Mouse (Mus musculus) kidney, embryonic 14.5 days (tissue): ENCODE data around the gene Kif3a. TPM values are rescaled to one million over a fixed set of nuclear protein-coding genes. Genes with fewer than 3 reads are reported as not detected.

ENCODE experiments used
- ATAC-seq: fragments of 200-750 bp; cut with Nextera tagmentation; 2 replicates; pipeline ENCODE4 v1.8.0; 2017; ENCODE audit warnings: moderate number of reproducible peaks, mild to moderate bottlenecking, moderate TSS enrichment, moderate library complexity; ENCODE audit not compliant: low FRiP score, low TSS enrichment
- H3K27ac ChIP-seq: fragments of 300-500 bp; sonication (generic); 2 replicates; pipeline ENCODE4 v1.5.1; 2014; ENCODE audit warnings: low read depth, mild to moderate bottlenecking, low read length, moderate library complexity, mixed read lengths
- H3K27me3 ChIP-seq: fragments of 300-500 bp; sonication (generic); 2 replicates; pipeline ENCODE4 v1.6.1; 2014; ENCODE audit warnings: mild to moderate bottlenecking, low read length; ENCODE audit not compliant: control insufficient read depth, insufficient read depth
- H3K36me3 ChIP-seq: fragments of 300-500 bp; sonication (generic); 2 replicates; pipeline ENCODE4 v1.6.1; 2014; ENCODE audit warnings: low read length, mixed read lengths; ENCODE audit not compliant: control insufficient read depth, insufficient read depth
- H3K4me1 ChIP-seq: fragments of 300-500 bp; sonication (generic); 2 replicates; pipeline ENCODE4 v1.6.1; 2014; ENCODE audit warnings: low read length, mixed read lengths; ENCODE audit not compliant: control insufficient read depth, insufficient read depth
- H3K4me2 ChIP-seq: fragments of 300-500 bp; sonication (generic); replicated peaks from 2 replicates; pipeline ENCODE4 v1.6.1; 2014; ENCODE audit warnings: low read depth, mild to moderate bottlenecking, low read length
- H3K4me3 ChIP-seq: fragments of 300-500 bp; sonication (generic); 2 replicates; pipeline ENCODE4 v1.5.1; 2014; ENCODE audit warnings: mild to moderate bottlenecking, low read length
- H3K9ac ChIP-seq: fragments of 300-500 bp; sonication (generic); 2 replicates; pipeline ENCODE4 v1.6.1; 2014; ENCODE audit warnings: low read depth, mild to moderate bottlenecking, low read length, moderate library complexity
- H3K9me3 ChIP-seq: fragments of 300-500 bp; sonication (generic); 2 replicates; pipeline ENCODE4 v1.6.1; 2016; ENCODE audit warnings: low read length; ENCODE audit not compliant: control insufficient read depth
- WGBS: fragments of 180-500 bp; shearing (Covaris S2); extraction: QIAGEN DNeasy Blood & Tissue Kit; methylation state at CpG from one replicate; pipeline ENCODE4 v1.1.7; 2014; 5-methylcytosine and 5-hydroxymethylcytosine counted together
- polyA plus RNA-seq: library from polyadenylated mRNA; unstranded; fragments of >200 nt; fragmentation: Nextera tagmentation; extraction: Ambion mirVana; gene quantifications from 2 replicates; pipeline ENCODE4 v1.2.1, GENCODE M21; 2014

Kif3a gene
- polyA plus RNA-seq, 1 experiment from 2014 or later = 65.3 TPM

- ATAC-seq = no peak
- 92% methylated on average over 6 of the region's 6 CpGs for WGBS
- H3K9me3 ChIP-seq = no peaks in the 10 kb centered on the region
- H3K4me3 ChIP-seq = no peak overlapping the region
- H3K9ac ChIP-seq = no peak overlapping the region
- H3K4me2 ChIP-seq = no peak overlapping the region
- no peak overlapping the region for H3K27ac ChIP-seq
- no peaks in the 10 kb centered on the region for H3K4me1 ChIP-seq
- H3K36me3 ChIP-seq = peaks cover 43% of the 10 kb centered on the region; the same call in 1 of the 2 replicates
- H3K27me3 ChIP-seq = no peaks in the 10 kb centered on the region
Measured at GRCm38 (mm10) chr11:53585510-53585909, 18.3 kb downstream of the Kif3a start.

- Histone ChIP-seq H3K4me2 (no peak overlapping the region), H3K9ac (no peak overlapping the region), H3K9me3 (no peaks in the 10 kb centered on the region), H3K27ac (no peak overlapping the region), H3K27me3 (no peaks in the 10 kb centered on the region), H3K4me3 (no peak overlapping the region), H3K4me1 (no peaks in the 10 kb centered on the region), H3K36me3 (peaks cover 38% of the 10 kb centered on the region; the same call in 1 of the 2 replicates)
- ATAC-seq = no peak
- 81% methylated on average over 8 of the region's 8 CpGs for WGBS
Measured at GRCm38 (mm10) chr11:53588279-53588678, 21.1 kb downstream of the Kif3a start.

GRCm38 (mm10) chr11:53590368-53590768 lies 23.2 kb downstream of the Kif3a start:
- no peaks in the 10 kb centered on the region for H3K4me1 ChIP-seq
- WGBS = 43% methylated on average over 15 of the region's 15 CpGs
- ATAC-seq = no peak
- H3K27ac ChIP-seq = no peak overlapping the region
- H3K4me3 ChIP-seq = no peak overlapping the region
- H3K9ac ChIP-seq = no peak overlapping the region
- H3K36me3 ChIP-seq = peaks cover 37% of the 10 kb centered on the region
- no peaks in the 10 kb centered on the region for H3K9me3 ChIP-seq
- no peaks in the 10 kb centered on the region for H3K27me3 ChIP-seq
- H3K4me2 ChIP-seq = no peak overlapping the region

GRCm38 (mm10) chr11:53591116-53591515 lies 23.9 kb downstream of the Kif3a start:
- H3K9ac ChIP-seq = no peak overlapping the region
- H3K4me3 ChIP-seq = no peak overlapping the region
- no peak for ATAC-seq
- H3K36me3 ChIP-seq = peaks cover 37% of the 10 kb centered on the region
- no peak overlapping the region for H3K4me2 ChIP-seq
- WGBS = 93% methylated on average over 5 of the region's 5 CpGs
- H3K4me1 ChIP-seq = no peaks in the 10 kb centered on the region
- H3K27ac ChIP-seq = no peak overlapping the region
- no peaks in the 10 kb centered on the region for H3K27me3 ChIP-seq
- H3K9me3 ChIP-seq = no peaks in the 10 kb centered on the region

- Histone ChIP-seq H3K4me1 (0 out of 2 replicates have a peak, but pooled peaks cover 3% of the 10 kb centered on the region), H3K4me3 (no peak overlapping the region), H3K27me3 (no peaks in the 10 kb centered on the region), H3K9ac (no peak overlapping the region), H3K27ac (no peak overlapping the region), H3K4me2 (no peak overlapping the region), H3K36me3 (peaks cover 10% of the 10 kb centered on the region; the same call in 1 of the 2 replicates), H3K9me3 (no peaks in the 10 kb centered on the region)
- WGBS = 91% methylated on average over 3 of the region's 3 CpGs
- no peak for ATAC-seq
Measured at GRCm38 (mm10) chr11:53604983-53605382, 37.8 kb downstream of the Kif3a start.

GRCm38 (mm10) chr11:53605609-53606008 lies 38.4 kb downstream of the Kif3a start:
- peaks cover 9% of the 10 kb centered on the region; the same call in 1 of the 2 replicates for H3K36me3 ChIP-seq
- 0 out of 2 replicates have a peak overlapping the region, but pooled peaks have one; percentile 1 for H3K4me2 ChIP-seq
- H3K9me3 ChIP-seq = no peaks in the 10 kb centered on the region
- H3K4me3 ChIP-seq = no peak overlapping the region
- no peaks in the 10 kb centered on the region for H3K27me3 ChIP-seq
- no peak overlapping the region for H3K9ac ChIP-seq
- WGBS = 6% methylated on average over 12 of the region's 12 CpGs
- 0 out of 2 replicates have a peak, but pooled peaks cover 3% of the 10 kb centered on the region for H3K4me1 ChIP-seq
- no peak for ATAC-seq
- H3K27ac ChIP-seq = no peak overlapping the region

- 72% methylated on average over 6 of the region's 6 CpGs for WGBS
- ATAC-seq = no peak
- Histone ChIP-seq H3K4me3 (no peak overlapping the region), H3K27ac (no peak overlapping the region), H3K9me3 (no peaks in the 10 kb centered on the region), H3K36me3 (no peaks in the 10 kb centered on the region), H3K27me3 (no peaks in the 10 kb centered on the region), H3K9ac (no peak overlapping the region), H3K4me2 (no peak overlapping the region), H3K4me1 (0 out of 2 replicates have a peak, but pooled peaks cover 3% of the 10 kb centered on the region)
Measured at GRCm38 (mm10) chr11:53609231-53609630, 42.1 kb downstream of the Kif3a start.

GRCm38 (mm10) chr11:53609672-53610071 lies 42.5 kb downstream of the Kif3a start:
- H3K9me3 ChIP-seq = no peaks in the 10 kb centered on the region
- H3K4me3 ChIP-seq = no peak overlapping the region
- no peak for ATAC-seq
- no peak overlapping the region for H3K27ac ChIP-seq
- no peak overlapping the region for H3K4me2 ChIP-seq
- H3K27me3 ChIP-seq = no peaks in the 10 kb centered on the region
- no peak overlapping the region for H3K9ac ChIP-seq
- H3K36me3 ChIP-seq = no peaks in the 10 kb centered on the region
- H3K4me1 ChIP-seq = 0 out of 2 replicates have a peak, but pooled peaks cover 3% of the 10 kb centered on the region
- WGBS = 73% methylated on average over 3 of the region's 3 CpGs

- no peaks in the 10 kb centered on the region for H3K27me3 ChIP-seq
- H3K4me1 ChIP-seq = no peaks in the 10 kb centered on the region
- H3K4me2 ChIP-seq = no peak overlapping the region
- H3K27ac ChIP-seq = no peak overlapping the region
- H3K4me3 ChIP-seq = no peak overlapping the region
- H3K9ac ChIP-seq = no peak overlapping the region
- ATAC-seq = no peak
- WGBS = 61% methylated on average over 6 of the region's 6 CpGs
- H3K36me3 ChIP-seq = no peaks in the 10 kb centered on the region
- H3K9me3 ChIP-seq = no peaks in the 10 kb centered on the region
Measured at GRCm38 (mm10) chr11:53615172-53615571, 48.0 kb downstream of the Kif3a start.
